Mouse (Mus musculus) liver, adult 2 months (tissue): ENCODE results near the gene Dcun1d4.

Source experiments
- CTCF ChIP-seq: fragments of 200-500 bp; IDR thresholded peaks from 2 replicates; pipeline ENCODE4 v1.5.1; 2011; ENCODE audit warnings: low read depth, low read length, control low read depth
- POLR2A ChIP-seq: fragments of 200-500 bp; IDR thresholded peaks from 2 replicates; pipeline ENCODE4 v1.6.1; 2011; ENCODE audit warnings: low read length, control low read depth; ENCODE audit not compliant: insufficient read depth; ENCODE audit errors: extremely low read depth

DNA sequence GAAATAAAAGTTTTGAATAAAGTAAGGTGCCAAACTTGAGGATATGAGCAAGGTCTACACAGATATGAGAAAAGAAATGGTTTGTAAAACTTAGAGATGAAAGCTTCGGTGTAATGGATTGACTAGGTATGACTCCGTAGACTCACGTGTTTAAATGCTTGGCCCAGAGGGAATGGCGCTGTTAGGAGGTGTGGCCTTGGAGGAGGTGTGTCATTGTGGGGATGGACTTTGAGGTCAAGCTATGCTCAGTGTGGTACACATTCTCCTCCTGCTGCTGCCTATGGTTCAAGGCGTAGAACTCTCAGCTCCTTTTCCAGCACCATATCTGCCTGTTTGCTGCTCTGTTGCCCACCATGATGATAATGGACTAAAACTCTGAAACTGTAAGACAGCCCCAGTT, 36.5 kb downstream of the Dcun1d4 start:
- TF ChIP-seq CTCF: no peak
- TF ChIP-seq POLR2A: no peak
